ENCODE assay signal across 23 mouse cellular contexts in genomic region chr13:60035536-60036130, GRCm38 (mm10).
DNase-seq lines count a peak whose midpoint lies in the region; ATAC-seq and TF ChIP-seq lines count a peak whose summit lies in the region.
"Had no signal": no experiment of that assay in that cellular context is flagged by ENCODE, and none has a peak within 500 bp of the region (broad histone marks: within the 10 kb centered on the region; RNA-seq: fewer than 3 reads in every experiment).

No protein-coding gene starts in this region.

- 40% methylated on average over 7 of the region's 7 CpGs for WGBS in heart, embryonic 13.5 days
- WGBS in heart, adult 2 months: 41% methylated on average over 7 of the region's 7 CpGs
- WGBS in limb, embryonic 12.5 days: 83% methylated on average over 7 of the region's 7 CpGs
- 91% methylated on average over 7 of the region's 7 CpGs for WGBS in limb, embryonic 10.5 days
- 62% methylated on average over 7 of the region's 7 CpGs for WGBS in limb, embryonic 13.5 days

- H3K9ac ChIP-seq in heart, embryonic 13.5 days: no peak overlapping the region
- no peak overlapping the region for H3K9ac ChIP-seq in heart, adult 2 months (ENCODE audit: low read depth, low read length)
- H3K9ac ChIP-seq in limb, embryonic 12.5 days (replicated peaks): no peak overlapping the region
- H3K9ac ChIP-seq in limb, embryonic 13.5 days: no peak overlapping the region
- H3K9ac ChIP-seq: embryonic facial prominence, embryonic 13.5 days; hindbrain, embryonic 15.5 days; intestine, embryonic 15.5 days; liver, embryonic 13.5 days; lung, embryonic 14.5 days; midbrain, embryonic 12.5 days had no signal

- H3K27ac ChIP-seq in heart, embryonic 13.5 days (replicated peaks): peak overlapping the region; percentile 46
- H3K27ac ChIP-seq in heart, adult 2 months: no peak overlapping the region; the same call in 1 of the 2 replicates
- H3K27ac ChIP-seq in limb, embryonic 12.5 days: 0 out of 2 replicates have a peak overlapping the region, but pooled peaks have one; percentile 20
- no peak overlapping the region for H3K27ac ChIP-seq in limb, embryonic 10.5 days
- H3K27ac ChIP-seq in limb, embryonic 13.5 days: peak overlapping the region; percentile 52
- H3K27ac ChIP-seq: embryonic facial prominence, embryonic 13.5 days; hindbrain, embryonic 15.5 days; intestine, embryonic 15.5 days; left cerebral cortex, adult 2 months; liver, embryonic 13.5 days; midbrain, embryonic 12.5 days had no signal

- no peak for DNase-seq in cerebellum, postnatal 10 days
- no peak for DNase-seq in heart, adult 2 months
- no peak for DNase-seq in limb, embryonic 10.5 days (ENCODE audit: low spot score)
- no peak for DNase-seq in embryo, embryonic 10 days (ENCODE audit: low spot score)
- DNase-seq: adrenal gland, postnatal 25 days; cerebellum, adult 11-12 months; cerebellum, postnatal 14 days; gastrocnemius, postnatal 25 days; kidney, adult 8-10 months; kidney, postnatal 10 days; liver, embryonic 13.5 days; lung, embryonic 14.5 days; thymus, postnatal 25 days had no signal

- H3K36me3 ChIP-seq in heart, embryonic 13.5 days: no peaks in the 10 kb centered on the region
- no peaks in the 10 kb centered on the region for H3K36me3 ChIP-seq in heart, adult 2 months (ENCODE audit: control insufficient read depth, insufficient read depth, low read length)
- H3K36me3 ChIP-seq in limb, embryonic 12.5 days: no peaks in the 10 kb centered on the region
- H3K36me3 ChIP-seq in limb, embryonic 10.5 days: no peaks in the 10 kb centered on the region
- H3K36me3 ChIP-seq in limb, embryonic 13.5 days: no peaks in the 10 kb centered on the region
- H3K36me3 ChIP-seq: embryonic facial prominence, embryonic 13.5 days; hindbrain, embryonic 15.5 days; intestine, embryonic 15.5 days; liver, embryonic 13.5 days; midbrain, embryonic 12.5 days had no signal

- H3K27me3 ChIP-seq in heart, embryonic 13.5 days (replicated peaks): no peaks in the 10 kb centered on the region
- no peaks in the 10 kb centered on the region for H3K27me3 ChIP-seq in heart, adult 2 months (ENCODE audit: control insufficient read depth, insufficient read depth, low read length)
- H3K27me3 ChIP-seq in limb, embryonic 12.5 days: no peaks in the 10 kb centered on the region
- no peaks in the 10 kb centered on the region for H3K27me3 ChIP-seq in limb, embryonic 10.5 days (ENCODE audit: low read depth, poor library complexity, severe bottlenecking)
- no peaks in the 10 kb centered on the region for H3K27me3 ChIP-seq in limb, embryonic 13.5 days
- H3K27me3 ChIP-seq: embryonic facial prominence, embryonic 13.5 days; hindbrain, embryonic 15.5 days; intestine, embryonic 15.5 days; liver, embryonic 13.5 days; midbrain, embryonic 12.5 days had no signal

- no peaks in the 10 kb centered on the region for H3K79me2 ChIP-seq in heart, adult 2 months (replicated peaks; ENCODE audit: control insufficient read depth, insufficient read depth, low read length)

- no peak overlapping the region for H3K4me3 ChIP-seq in heart, embryonic 13.5 days
- no peak overlapping the region for H3K4me3 ChIP-seq in heart, adult 2 months
- no peak overlapping the region for H3K4me3 ChIP-seq in limb, embryonic 12.5 days (replicated peaks)
- H3K4me3 ChIP-seq in limb, embryonic 10.5 days: no peak overlapping the region
- no peak overlapping the region for H3K4me3 ChIP-seq in limb, embryonic 13.5 days
- H3K4me3 ChIP-seq: embryonic facial prominence, embryonic 13.5 days; hindbrain, embryonic 15.5 days; intestine, embryonic 15.5 days; left cerebral cortex, adult 2 months; liver, embryonic 13.5 days; midbrain, embryonic 12.5 days had no signal

- 0 out of 2 replicates have a peak, but pooled peaks have one; percentile 14 for ATAC-seq in cerebellum, adult (ENCODE audit: insufficient number of reproducible peaks, low FRiP score, low TSS enrichment)
- no peak for ATAC-seq in heart, embryonic 13.5 days (ENCODE audit: extremely low read depth, insufficient number of reproducible peaks, low FRiP score, low TSS enrichment)
- ATAC-seq in limb, embryonic 12.5 days (ENCODE audit: insufficient number of reproducible peaks, insufficient read depth, low FRiP score, low TSS enrichment, low read depth): no peak
- peak; percentile 44 for ATAC-seq in limb, embryonic 13.5 days (ENCODE audit: low FRiP score, low read depth)
- ATAC-seq: forebrain, embryonic 14.5 days; intestine, embryonic 15.5 days had no signal

- peaks cover 10% of the 10 kb centered on the region for H3K4me1 ChIP-seq in heart, embryonic 13.5 days
- H3K4me1 ChIP-seq in heart, adult 2 months (ENCODE audit: control insufficient read depth, insufficient read depth, low read length): no peaks in the 10 kb centered on the region; the same call in 1 of the 2 replicates
- peaks cover 4% of the 10 kb centered on the region; the same call in 1 of the 2 replicates for H3K4me1 ChIP-seq in limb, embryonic 12.5 days (replicated peaks)
- H3K4me1 ChIP-seq in limb, embryonic 10.5 days: no peaks in the 10 kb centered on the region
- H3K4me1 ChIP-seq in limb, embryonic 13.5 days: peaks cover 7% of the 10 kb centered on the region; the same call in 1 of the 2 replicates
- H3K4me1 ChIP-seq: embryonic facial prominence, embryonic 13.5 days; hindbrain, embryonic 15.5 days; intestine, embryonic 15.5 days; liver, embryonic 13.5 days; midbrain, embryonic 12.5 days had no signal

- TF ChIP-seq EP300 in heart, adult 2 months (IDR thresholded peaks at IDR 0.05; ENCODE audit: insufficient read depth, low read depth, low read length): no peak

- H3K9me3 ChIP-seq in heart, embryonic 13.5 days: no peaks in the 10 kb centered on the region
- H3K9me3 ChIP-seq in limb, embryonic 12.5 days: 0 out of 2 replicates have a peak, but pooled peaks cover 1% of the 10 kb centered on the region
- no peaks in the 10 kb centered on the region for H3K9me3 ChIP-seq in limb, embryonic 10.5 days (replicated peaks)
- peaks cover 8% of the 10 kb centered on the region for H3K9me3 ChIP-seq in limb, embryonic 13.5 days
- H3K9me3 ChIP-seq: hindbrain, embryonic 15.5 days; intestine, embryonic 15.5 days; liver, embryonic 13.5 days; midbrain, embryonic 12.5 days had no signal

- no peak for TF ChIP-seq CTCF in heart, adult 2 months (IDR thresholded peaks at IDR 0.05)

- TF ChIP-seq POLR2A in heart, adult 2 months (IDR thresholded peaks at IDR 0.05; ENCODE audit: insufficient read depth, low read depth, low read length): no peak

- intact Hi-C loops in heart, adult 2 months (cut with DNase I): loop anchor here (2.0 kb wide), 1 partner anchor 15 kb away; no protein-coding TSS in a partner anchor

- H3K4me2 ChIP-seq in heart, embryonic 13.5 days: no peak overlapping the region
- no peak overlapping the region for H3K4me2 ChIP-seq in limb, embryonic 12.5 days
- H3K4me2 ChIP-seq in limb, embryonic 13.5 days (replicated peaks): no peak overlapping the region
- H3K4me2 ChIP-seq: embryonic facial prominence, embryonic 13.5 days; hindbrain, embryonic 15.5 days; intestine, embryonic 15.5 days; liver, embryonic 13.5 days; lung, embryonic 14.5 days; midbrain, embryonic 12.5 days had no signal

Comparison
In these comparisons a context has a peak if more than half of its experiments do, and no peak if none do; other contexts are left out.
1. ATAC-seq: peak in cerebellum, adult (single experiment) and limb, embryonic 13.5 days (single experiment); none in heart, embryonic 13.5 days (single experiment) and limb, embryonic 12.5 days (single experiment).
2. H3K27ac ChIP-seq: peak in heart, embryonic 13.5 days (single experiment), limb, embryonic 12.5 days (single experiment) and limb, embryonic 13.5 days (single experiment); none in heart, adult 2 months (single experiment) and limb, embryonic 10.5 days (single experiment).